Mouse (Mus musculus): Measurements from ENCODE around the gene Bcas3.

The Bcas3 gene

DNA sequence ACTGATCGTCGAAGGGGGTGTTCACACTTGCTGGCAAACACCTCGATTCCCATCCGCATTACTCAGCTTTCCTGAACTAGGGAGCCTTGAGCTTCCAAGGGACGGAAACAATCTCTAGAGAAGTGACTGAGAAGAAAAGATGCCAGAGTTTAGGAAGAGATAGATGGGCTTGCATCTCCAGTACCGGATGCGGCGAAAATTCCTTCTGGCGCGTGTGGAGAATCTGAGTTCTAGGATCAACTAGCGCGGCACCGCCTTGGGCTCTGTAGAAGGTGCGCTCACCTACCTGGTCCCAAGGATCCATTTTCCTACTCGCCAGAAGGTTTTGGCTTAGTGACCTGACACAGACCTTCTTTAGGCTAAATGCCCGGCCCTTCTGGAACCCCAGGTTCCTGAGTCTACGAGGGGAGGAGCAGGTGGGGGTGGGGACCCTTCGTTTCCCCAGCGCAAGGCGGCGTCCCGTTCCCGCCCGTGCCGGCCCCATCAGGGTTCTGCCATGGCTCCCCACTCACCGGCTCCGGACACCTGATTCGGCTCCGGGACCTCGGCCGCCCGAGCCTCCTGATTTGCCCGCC lies 478.8 kb downstream of the Bcas3 start:
- no peak for DNase-seq (ENCODE audit: low read depth)

GRCm38 (mm10) chr11:85832231-85832924 lies 479.4 kb downstream of the Bcas3 start, which contains the start of gene Tbx2:
TSS of gene Tbx2 (plus strand) at chr11:85832551.
- DNase-seq (ENCODE audit: low read depth), result no peak

- DNase-seq (ENCODE audit: low read depth), result no peak
Measured at GRCm38 (mm10) chr11:85833081-85833521, 480.1 kb downstream of the Bcas3 start.

GRCm38 (mm10) chr11:85833761-85834385 lies 480.9 kb downstream of the Bcas3 start:
- no peak for DNase-seq (ENCODE audit: low read depth)

DNA sequence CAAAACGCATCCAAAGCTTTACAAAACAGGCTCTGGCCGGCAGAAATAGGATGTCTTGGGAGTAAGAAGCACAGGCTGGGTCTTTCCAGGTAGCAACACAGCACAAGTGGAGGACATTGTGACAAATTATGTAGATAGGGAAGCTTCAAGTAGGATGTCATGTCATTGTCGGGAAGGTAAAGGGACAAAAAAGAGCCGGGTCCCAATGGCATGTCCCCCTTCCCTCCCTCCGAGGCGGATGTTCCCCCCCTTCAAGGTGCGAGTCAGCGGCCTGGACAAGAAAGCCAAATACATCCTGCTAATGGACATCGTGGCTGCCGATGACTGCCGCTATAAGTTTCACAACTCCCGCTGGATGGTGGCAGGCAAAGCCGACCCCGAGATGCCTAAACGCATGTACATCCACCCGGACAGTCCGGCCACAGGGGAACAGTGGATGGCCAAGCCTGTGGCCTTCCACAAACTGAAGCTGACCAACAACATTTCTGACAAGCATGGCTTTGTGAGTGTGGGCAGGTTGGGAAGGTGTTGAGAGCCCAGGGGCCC lies 481.5 kb downstream of the Bcas3 start:
- no peak for DNase-seq (ENCODE audit: low read depth)

DNA sequence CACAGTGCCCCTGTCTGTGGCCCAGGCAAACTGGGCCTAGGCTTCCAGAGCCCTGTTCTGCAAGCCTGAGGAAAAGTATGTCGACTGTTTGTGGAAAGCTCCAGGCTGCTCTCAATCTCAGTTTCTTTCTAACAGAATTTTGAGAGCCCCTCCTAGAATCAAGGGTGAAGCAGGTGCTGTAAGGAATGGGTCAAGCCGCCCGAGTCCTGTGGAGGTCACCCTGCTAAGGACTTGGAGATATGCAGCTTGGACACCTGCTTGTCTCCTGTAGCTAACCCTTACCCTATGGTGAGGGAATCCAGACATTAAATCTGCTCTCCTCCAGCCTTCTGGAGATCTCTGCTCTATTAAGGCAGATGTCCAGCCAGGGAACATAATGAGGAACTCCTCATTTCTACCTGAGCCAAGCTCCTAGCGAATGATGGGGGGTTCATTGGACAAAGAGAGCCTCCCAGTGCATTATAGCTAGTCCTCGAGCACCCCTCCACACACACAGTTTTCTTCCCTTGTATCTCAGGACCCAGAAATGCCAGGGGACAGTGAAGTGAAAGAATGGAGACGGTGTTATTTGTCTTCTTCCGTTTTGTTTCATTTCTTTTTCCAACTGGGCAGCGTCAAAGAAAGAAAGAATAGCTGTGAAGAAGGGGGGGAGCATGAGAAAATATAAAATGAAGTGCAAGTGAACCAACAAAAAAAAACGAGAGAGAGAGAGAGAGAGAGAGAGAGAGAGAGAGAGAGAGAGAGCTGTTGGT lies 482.2 kb downstream of the Bcas3 start:
- no peak for DNase-seq (ENCODE audit: low read depth)

- no peak for DNase-seq (ENCODE audit: low read depth)
Measured at GRCm38 (mm10) chr11:85835753-85836522, 483.0 kb downstream of the Bcas3 start.

DNA sequence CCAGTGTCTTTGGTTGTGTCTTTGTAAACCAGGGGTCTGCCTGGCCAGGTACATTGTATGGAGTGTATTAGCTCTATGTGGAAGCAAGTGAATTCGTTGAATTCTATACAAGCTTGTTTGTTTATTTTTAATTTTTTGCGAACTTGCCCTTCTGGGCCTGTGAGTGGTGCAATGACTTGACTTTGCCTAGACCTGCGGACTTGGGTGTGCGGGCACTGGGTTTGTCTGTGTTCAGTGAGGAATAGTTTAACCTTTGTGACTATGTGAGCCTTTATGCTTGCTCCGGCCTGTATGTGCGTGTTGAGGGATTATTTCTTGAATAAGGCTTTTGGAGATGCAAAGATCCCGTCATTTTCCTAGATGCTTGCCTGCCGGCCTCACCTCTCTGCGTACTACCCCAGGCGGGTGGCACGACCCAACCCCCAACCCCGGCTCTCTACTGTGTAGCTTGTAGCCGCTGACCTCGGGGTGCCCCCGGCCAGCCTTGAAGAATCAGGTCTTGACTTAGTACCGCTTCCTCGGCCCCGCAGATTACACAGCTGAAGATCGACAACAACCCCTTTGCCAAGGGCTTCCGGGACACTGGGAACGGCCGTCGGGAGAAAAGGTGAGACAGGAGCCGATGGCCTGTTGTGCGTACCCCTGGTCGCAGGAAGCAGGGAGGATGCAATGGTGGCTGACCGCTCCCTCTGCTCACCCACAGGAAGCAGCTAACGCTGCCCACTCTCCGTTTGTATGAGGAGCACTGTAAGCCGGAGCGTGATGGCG lies 483.7 kb downstream of the Bcas3 start:
- DNase-seq (ENCODE audit: low read depth), result no peak

DNA sequence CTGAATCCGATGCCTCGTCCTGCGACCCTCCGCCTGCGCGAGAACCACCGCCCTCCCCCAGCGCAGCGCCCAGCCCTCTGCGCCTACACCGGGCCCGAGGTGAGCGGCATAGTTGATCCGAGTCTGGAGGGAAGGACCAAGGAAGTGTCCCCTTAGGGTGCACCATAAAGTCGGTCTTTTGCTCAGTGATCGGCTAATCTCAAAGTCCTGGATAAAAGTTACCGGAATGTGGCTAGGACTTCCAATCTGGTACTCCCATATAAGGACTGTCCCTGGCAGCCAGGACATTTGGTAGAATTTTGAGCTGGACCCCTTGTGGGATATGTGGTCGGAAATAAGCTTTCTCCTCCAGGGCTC lies 484.3 kb downstream of the Bcas3 start:
- no peak for DNase-seq (ENCODE audit: low read depth)

DNA sequence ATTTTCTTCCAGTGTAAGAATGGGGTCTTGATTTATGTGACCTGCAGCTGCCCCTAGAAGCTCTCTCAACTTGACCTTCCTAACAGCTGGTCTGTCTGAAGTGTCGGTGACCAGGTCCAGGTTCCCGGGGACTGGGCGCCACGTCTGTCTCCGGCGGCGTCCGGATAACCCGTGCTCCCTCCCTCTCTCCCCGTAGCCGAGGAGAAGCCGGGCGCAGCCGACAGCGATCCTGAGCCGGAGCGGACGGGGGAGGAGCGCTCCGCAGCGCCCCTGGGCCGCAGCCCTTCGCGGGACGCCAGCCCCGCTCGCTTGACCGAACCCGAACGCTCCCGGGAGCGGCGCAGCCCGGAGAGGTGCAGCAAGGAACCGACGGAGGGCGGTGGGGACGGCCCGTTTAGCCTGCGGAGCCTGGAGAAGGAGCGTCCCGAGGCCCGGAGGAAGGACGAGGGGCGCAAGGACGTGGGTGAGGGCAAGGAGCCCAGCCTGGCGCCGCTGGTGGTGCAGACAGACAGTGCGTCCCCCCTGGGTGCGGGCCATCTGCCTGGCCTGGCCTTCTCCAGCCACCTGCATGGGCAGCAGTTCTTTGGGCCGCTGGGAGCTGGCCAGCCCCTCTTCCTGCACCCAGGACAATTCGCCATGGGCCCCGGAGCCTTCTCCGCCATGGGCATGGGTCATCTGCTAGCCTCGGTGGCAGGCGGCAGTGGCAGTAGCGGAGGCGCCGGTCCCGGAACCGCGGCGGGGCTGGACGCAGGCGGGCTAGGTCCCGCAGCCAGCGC lies 484.9 kb downstream of the Bcas3 start:
- DNase-seq (ENCODE audit: low read depth), result no peak

GRCm38 (mm10) chr11:85838424-85839257 lies 485.7 kb downstream of the Bcas3 start:
- DNase-seq (ENCODE audit: low read depth), result no peak

DNA sequence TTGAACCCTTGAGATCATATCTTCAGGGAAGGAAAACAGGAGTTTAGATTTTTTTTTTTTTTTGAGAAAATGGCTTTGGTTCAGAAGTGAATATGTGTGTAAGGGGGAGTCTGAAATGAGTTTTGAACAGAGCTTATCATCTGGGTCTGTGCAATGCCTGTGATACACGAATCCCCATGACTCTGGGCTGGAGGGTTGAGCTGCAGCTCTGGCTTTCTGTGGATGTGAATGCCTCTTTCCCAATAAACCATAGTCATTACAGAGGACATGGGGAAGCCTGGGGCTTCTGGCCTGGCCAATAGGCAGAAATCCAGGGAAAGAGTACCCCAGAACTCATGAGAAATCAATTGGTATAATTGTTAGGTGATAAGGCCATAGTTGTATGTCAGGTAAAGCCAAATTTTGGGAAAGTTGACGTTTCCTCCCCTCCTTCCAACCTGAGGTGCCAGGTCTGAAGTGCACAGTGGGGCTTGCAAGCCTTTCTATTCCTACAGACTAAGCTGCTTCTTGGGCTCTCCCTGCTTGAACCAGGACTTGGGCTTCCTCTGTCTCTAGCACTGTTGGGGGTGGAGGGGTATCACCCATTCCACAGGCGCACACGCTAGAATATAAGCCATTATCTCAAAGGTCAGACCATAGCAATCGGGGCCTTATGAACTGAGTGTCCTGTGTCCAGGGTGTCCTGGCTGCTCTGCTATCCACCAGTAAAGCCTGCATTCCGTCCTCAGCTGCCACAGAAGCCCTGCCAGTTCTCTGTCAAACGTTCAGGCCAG lies 486.5 kb downstream of the Bcas3 start:
- no peak for DNase-seq (ENCODE audit: low read depth)

GRCm38 (mm10) chr11:85840031-85840802 lies 487.2 kb downstream of the Bcas3 start:
- DNase-seq (ENCODE audit: low read depth), result no peak

GRCm38 (mm10) chr11:85840803-85841145 lies 487.8 kb downstream of the Bcas3 start:
- DNase-seq (ENCODE audit: low read depth), result no peak

DNA sequence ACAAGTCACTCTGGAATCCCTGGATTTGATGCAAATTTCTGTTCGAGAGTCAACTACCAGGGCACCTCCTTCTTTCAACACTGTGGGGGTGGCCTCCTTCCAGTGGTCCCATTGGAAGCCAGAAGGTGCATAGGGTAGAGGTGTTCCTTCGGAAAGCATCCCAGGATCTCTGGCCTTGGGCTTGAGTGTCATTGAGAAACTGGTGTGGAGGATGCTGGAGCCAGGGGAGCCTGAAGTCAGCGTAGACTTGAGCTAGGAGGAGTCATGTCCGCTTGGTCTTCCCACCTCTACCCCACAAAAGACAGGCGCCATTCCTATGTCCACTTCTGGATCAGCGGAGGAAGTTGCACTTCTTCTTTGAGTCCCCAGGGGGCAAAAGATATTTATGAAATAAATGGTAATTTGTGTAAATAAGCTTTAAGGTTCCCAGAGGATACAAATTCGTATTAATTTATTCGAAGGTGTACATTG lies 488.3 kb downstream of the Bcas3 start:
- DNase-seq (ENCODE audit: low read depth), result peak; percentile 20

DNA sequence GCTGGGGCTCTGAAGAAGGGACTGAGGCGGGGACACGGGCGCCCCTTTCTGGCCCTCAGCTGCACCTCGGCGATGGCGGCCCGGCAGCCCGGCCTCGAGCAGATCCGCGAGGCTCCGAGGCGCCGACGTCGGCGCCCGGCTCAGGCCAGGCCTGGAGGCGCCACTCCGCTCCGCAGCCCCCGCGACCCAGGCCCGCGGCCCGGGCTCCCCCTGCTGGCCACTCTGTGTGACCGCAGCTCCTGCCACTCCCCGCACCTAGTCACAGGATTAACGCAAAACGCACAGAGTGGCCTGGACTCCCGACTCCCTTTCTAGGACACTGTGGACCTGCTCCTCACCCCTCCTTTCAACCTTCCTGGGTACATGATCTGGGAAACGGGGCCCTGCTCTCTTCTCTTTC lies 489.0 kb downstream of the Bcas3 start:
- peak; percentile 69 for DNase-seq (ENCODE audit: low read depth)

GRCm38 (mm10) chr11:85842596-85843346 lies 489.8 kb downstream of the Bcas3 start:
- peak; percentile 21 for DNase-seq (ENCODE audit: low read depth)
